Mouse (Mus musculus) myocyte (in vitro differentiated cells): ENCODE results near the gene Mgll.
A peak's percentile ranks its signal among the peaks of the same experiment; 100 is the strongest.

Experiments used
- CEBPB ChIP-seq: IDR thresholded peaks from 2 replicates; pipeline ENCODE4 v1.6.1; 2011; ENCODE audit warnings: mild to moderate bottlenecking, moderate library complexity; ENCODE audit not compliant: poor library complexity, insufficient read depth, severe bottlenecking
- POLR2AphosphoS2 ChIP-seq: IDR thresholded peaks from one replicate; pipeline ENCODE4 v1.6.1; 2011; ENCODE audit warnings: low read depth, control low read depth; ENCODE audit not compliant: insufficient read length
- REST ChIP-seq: IDR thresholded peaks from one replicate; pipeline ENCODE4 v1.6.1; 2011; ENCODE audit warnings: mild to moderate bottlenecking, control low read depth, moderate library complexity; ENCODE audit not compliant: insufficient read depth, insufficient read length

GRCm38 (mm10) chr6:88724313-88725195 is at the start of gene Mgll:
- TF ChIP-seq CEBPB, result no peak
- TF ChIP-seq REST, result no peak
- peak; percentile 24 for TF ChIP-seq POLR2AphosphoS2
